Mouse (Mus musculus) heart, adult 8-10 months (tissue): ENCODE measurements at regions not wholly inside any gene's neighbourhood (a gene's known extent, or its start where the extent isn't known, plus 50 kb on each side); places are given as distances from the start of the nearest gene placed in this dataset.

ENCODE experiments used
- DNase-seq: peaks from one replicate; pipeline ENCODE4 v3.0.0; 2022; ENCODE audit warnings: low spot score

- no peak for DNase-seq
These were observed 109.6 kb upstream of the Arrdc4 start for GRCm38 (mm10) chr7:68858471-68859210.

- no peak for DNase-seq
These were observed 103.0 kb upstream of the Arrdc4 start for GRCm38 (mm10) chr7:68851981-68852575.

GRCm38 (mm10) chr7:68844606-68845005 is 95.6 kb upstream of the Arrdc4 start:
- no peak for DNase-seq

- no peak for DNase-seq
These were observed 94.3 kb upstream of the Arrdc4 start for GRCm38 (mm10) chr7:68843374-68843773.

GRCm38 (mm10) chr7:68833977-68834791 is 85.1 kb upstream of the Arrdc4 start:
- peak; percentile 3 for DNase-seq

- DNase-seq = no peak
These were observed 84.5 kb upstream of the Arrdc4 start for GRCm38 (mm10) chr7:68833517-68833916.

- peak; percentile 67 for DNase-seq
These were observed 80.8 kb upstream of the Arrdc4 start for GRCm38 (mm10) chr7:68829861-68830260.

GRCm38 (mm10) chr7:68824399-68824798 is 75.4 kb upstream of the Arrdc4 start:
- DNase-seq = no peak

- no peak for DNase-seq
These were observed 74.6 kb upstream of the Arrdc4 start for GRCm38 (mm10) chr7:68823646-68824045.

GRCm38 (mm10) chr7:68823189-68823588 is 74.1 kb upstream of the Arrdc4 start:
- DNase-seq = peak; percentile 42

- no peak for DNase-seq
These were observed 66.0 kb upstream of the Arrdc4 start for GRCm38 (mm10) chr7:68814823-68815666.

GRCm38 (mm10) chr7:68809782-68810181 is 60.7 kb upstream of the Arrdc4 start:
- no peak for DNase-seq
